Mouse (Mus musculus): Measurements from ENCODE around the gene Atxn7. TPM values are rescaled to one million over a fixed set of nuclear protein-coding genes. Genes with fewer than 3 reads are reported as not detected.

The Atxn7 gene
- 12.2 TPM for polyA plus RNA-seq (2014; fragmentation: Illumina TruSeq; extraction: RNeasy Lipid Tissue Mini Kit (QIAGEN cat#74804); ENCODE audit: low read depth, low replicate concordance)

DNA sequence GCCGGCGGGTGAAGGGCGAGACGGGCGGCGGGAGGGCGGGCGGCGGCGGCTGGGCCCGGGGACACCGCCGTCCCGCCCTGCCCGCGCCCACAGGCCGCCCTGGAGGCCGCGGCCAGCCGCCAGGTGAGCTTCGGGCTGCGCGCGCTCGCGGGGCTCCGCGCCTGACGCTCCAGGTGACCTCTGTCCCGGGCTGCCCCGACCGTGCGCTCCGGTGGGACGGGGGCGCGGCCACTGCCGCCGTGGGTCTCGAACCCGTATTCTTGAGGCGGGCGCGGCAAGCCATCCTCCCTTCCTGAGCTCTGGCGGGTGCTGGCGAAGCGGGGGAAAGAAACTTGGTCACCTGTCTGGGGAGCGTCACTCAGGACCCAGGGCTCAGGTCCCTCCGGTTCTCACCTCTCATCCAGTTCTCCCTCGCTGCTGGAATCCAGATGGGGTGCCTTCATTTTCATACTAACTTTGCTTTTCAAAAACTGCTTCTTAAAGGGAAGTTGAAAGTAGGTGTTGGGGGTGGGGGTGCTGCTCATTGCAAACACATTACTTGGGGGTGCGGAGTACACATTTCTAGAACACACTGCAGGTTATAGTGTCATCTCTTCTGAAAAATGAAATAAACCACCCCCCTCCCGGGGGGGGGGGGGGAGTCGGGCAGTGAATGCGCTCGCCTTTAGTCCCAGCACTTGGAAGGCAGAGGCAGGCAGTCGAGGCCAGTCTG is at the start of gene Atxn7, which contains the start of gene Thoc7:
Gene Atxn7 (plus strand): TSS at position 40 of the 712 bp plus-strand sequence.
Gene Thoc7 (minus strand): TSS at position 452 of the 712 bp plus-strand sequence.

DNA sequence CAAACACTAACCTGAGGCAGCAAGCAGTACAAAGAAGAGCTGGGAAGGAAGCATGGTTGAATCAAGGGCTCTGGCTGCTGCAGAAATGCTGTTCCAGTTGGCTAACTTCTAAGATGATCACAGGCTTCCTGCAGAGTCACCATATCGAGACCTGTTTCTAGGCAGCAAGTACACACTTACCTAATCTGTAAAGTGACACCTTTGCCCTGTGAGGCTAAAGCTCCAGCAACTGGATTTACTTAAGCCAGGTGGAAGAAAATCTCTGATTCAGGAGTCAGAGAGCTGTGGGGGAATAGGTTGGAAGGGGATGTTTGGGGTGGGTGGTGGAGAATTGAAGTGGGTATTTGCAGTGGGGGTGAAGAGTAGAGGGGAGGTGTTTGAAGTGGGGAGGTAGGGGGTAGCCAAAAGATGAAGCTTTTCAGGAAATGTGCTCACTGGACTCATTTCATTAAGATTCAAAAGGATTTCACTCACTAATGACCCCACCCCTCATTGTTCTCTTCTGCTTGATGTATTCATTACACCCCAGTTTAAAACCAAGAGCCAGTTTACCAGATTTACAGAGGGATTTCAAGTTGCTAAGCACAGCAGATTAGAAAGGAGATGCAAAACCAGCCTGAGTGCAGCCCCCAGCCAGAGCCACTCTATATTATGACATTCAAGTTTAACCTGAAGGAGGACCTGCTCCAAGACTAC is 46.7 kb upstream of the Atxn7 start, which contains the start of gene Gm281:
Gene Gm281 (minus strand): TSS at position 92 of the 696 bp plus-strand sequence.

DNA sequence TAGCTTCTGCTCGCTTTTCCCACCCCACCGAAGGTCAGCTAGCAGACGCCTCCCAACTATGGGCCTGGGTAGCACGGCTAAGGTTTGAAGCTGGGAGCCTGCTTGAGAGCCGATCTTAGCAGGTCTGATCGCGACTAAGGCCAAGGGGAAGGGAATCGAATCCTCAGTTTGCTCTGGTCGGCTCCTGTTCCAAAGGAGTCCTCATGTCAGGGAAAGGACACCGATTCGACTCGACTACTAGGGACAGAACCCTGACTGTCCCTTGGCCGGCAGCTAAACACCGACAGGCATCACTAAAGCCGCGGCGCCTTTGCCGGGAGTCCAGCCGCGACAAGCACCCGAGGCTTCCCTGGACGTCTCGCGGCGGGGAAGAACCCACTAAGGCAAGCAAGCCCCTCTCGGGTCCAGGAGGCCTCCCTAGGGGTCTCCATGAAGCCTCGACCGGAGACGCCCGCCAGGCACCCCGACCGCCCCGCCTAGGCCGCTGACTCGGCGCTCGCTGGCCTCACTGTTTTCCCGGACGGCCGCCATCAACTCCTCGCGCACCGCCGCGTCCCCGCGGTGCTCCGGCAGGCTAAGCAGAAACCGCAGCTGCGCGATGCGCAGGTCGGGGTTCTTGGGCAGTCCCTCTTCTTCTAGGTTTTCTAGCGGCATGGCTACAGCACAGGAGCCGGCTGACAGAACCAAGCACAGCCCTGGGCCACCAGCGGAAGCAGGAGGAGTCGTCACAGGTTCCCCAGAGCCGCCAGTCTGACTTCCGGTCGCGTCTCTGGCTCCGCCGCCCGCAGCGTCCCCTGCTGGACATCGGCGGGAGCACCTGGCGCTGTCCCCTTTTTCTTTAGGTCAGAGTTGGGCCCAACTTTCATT is 159.2 kb downstream of the Atxn7 start, which contains the start of gene Psmd6:
Gene Psmd6 (minus strand): TSS at position 755 of the 867 bp plus-strand sequence.

Other genes with a start within 250 kb of the Atxn7 start
- gene Gm281, start 47.0 kb upstream of the Atxn7 start, polyA plus RNA-seq (2014; fragmentation: Illumina TruSeq; extraction: RNeasy Lipid Tissue Mini Kit (QIAGEN cat#74804); ENCODE audit: low read depth, low replicate concordance): not detected
- 102 TPM for gene Thoc7, start 412 bp downstream of the Atxn7 start, polyA plus RNA-seq (2014; fragmentation: Illumina TruSeq; extraction: RNeasy Lipid Tissue Mini Kit (QIAGEN cat#74804); ENCODE audit: low read depth, low replicate concordance)
- gene Psmd6, start 159.5 kb downstream of the Atxn7 start, polyA plus RNA-seq (2014; fragmentation: Illumina TruSeq; extraction: RNeasy Lipid Tissue Mini Kit (QIAGEN cat#74804); ENCODE audit: low read depth, low replicate concordance): 94.0 TPM
- gene Olfr720, start 225.4 kb downstream of the Atxn7 start, polyA plus RNA-seq (2014; fragmentation: Illumina TruSeq; extraction: RNeasy Lipid Tissue Mini Kit (QIAGEN cat#74804); ENCODE audit: low read depth, low replicate concordance): not detected